Mouse (Mus musculus): ENCODE results near the gene Hist1h1t. TPM values are rescaled to one million over a fixed set of nuclear protein-coding genes. Genes with fewer than 3 reads are reported as not detected.
A peak's percentile ranks its signal among the peaks of the same experiment; 100 is the strongest.
"Not testable (repeated sequence)": the region's sequence is repeated elsewhere in the genome, so short reads cannot be mapped to it uniquely, and the experiment has no call there.

The Hist1h1t gene
- not detected for total RNA-seq (2021)

DNA sequence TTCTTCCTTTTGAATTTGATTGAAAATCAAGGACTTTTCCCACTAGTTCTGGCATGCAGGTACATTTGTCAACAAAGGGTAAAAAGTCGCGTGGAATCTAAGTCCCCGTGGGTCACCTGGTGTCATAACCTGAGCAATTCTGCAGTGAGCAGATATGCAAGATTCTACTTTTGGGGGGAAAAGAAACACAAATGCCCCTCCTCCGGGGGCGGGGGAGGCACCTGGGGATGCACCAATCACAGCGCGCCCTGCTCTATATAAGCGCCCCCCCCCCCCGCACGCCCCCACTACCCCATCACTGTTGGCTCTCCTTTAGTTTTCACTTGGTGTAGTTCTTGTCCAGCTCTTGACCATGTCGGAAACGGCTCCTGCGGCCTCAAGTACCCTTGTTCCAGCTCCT, at the start of gene Hist1h1t:
Gene Hist1h1t, plus strand, starts transcription at position 301 of the 400 bp plus-strand sequence.
- intact Hi-C loops (cut with DNase I) = loop anchor here (5.0 kb wide), 1 partner anchor 1653 kb away; the partner anchor contains the start of genes Hist1h2ag, Hist1h2bj and Hist1h4i
- DNase-seq (ENCODE audit: low spot score) = no peak

DNA sequence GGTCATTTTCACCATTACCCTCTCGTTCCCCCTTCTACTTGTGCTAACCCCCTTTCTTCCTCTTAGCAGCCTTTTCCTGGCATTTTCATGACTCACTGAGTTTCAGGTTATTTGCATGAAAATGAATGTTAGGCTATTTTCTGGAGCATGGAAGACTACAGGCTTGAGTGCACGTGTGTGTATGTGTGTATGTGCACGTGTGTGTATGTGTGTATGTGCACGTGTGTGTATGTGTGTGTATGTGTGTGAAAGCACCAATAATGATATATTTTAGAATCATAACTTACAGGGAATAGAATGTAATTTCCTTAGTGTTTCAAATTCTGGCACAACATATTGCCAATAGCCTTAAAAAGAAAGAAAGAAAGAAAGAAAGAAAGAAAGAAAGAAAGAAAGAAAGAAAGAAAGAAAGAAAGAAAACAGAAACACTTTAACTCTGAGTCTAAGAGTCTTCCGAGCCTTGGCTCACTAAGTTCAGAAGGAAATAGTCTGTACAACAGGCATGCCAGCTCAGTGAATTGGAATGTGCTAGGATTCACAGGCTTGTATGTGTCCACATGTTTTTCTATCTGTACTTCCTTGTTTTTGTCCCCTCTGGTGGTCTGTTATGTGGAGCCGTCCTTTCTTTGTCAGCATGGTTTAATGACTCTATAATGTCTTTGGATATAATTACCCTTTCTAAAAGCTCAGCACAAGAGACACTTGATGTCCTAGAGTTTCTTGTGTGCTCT, 35.8 kb upstream of the Hist1h1t start:
- DNase-seq (ENCODE audit: low spot score) = no peak
- intact Hi-C loops (cut with DNase I) = no loop called here

DNA sequence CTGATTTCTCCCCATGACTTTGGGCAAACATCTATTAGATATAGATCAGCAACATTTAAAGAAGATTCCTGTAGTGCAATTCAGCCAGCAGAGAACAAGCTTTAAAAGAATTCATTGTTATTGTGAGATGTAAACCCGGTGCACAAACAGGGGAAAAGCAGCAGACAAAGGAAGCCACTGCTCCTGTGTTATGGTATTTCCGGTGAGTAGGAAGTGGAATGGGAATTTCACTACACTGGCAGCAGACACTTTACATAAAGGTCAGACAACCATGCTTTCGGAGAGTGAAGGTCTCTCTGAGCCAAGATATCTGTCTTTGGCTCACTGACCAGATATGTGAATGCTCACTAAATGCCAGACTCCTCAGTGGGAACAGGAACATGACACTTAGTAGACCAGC, 33.1 kb upstream of the Hist1h1t start:
- intact Hi-C loops (cut with DNase I) = no loop called here
- DNase-seq (ENCODE audit: low spot score) = no peak

DNA sequence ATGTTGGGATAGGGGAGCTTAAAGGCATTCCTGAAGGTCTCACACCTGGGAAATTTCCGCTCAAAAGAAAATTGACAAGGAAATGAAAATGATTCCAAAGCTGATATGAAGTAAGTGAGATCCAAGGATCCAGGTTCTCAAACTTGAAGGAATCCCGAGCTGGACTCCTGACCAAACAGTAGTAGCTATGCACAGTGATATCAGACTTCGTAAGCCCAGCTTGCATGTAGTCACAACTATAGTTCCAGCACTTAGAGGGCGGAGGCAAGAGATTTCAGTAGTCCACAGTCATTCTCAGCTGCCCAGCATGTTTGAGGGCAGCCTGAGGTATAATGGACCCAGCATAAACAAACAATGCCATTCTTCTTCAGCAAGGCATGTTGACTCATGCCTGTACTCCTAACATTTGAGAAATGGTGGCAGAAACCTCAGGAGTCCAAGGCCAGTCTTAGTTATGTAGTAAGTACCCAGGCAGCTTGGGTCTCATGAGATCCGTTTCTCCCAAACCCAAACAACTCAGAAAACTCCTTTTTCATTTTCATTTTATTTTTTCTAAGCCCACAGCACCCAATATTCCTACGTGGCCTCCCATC, 13.5 kb upstream of the Hist1h1t start:
- intact Hi-C loops (cut with DNase I) = loop anchor here (2.0 to 10.0 kb wide), 6 partner anchors 53 to 1967 kb away; partner anchors contain the start of genes Hist1h1c, Hist1h1e, Hist1h2ah and Hist1h2ai
- DNase-seq (ENCODE audit: low spot score) = no peak

DNA sequence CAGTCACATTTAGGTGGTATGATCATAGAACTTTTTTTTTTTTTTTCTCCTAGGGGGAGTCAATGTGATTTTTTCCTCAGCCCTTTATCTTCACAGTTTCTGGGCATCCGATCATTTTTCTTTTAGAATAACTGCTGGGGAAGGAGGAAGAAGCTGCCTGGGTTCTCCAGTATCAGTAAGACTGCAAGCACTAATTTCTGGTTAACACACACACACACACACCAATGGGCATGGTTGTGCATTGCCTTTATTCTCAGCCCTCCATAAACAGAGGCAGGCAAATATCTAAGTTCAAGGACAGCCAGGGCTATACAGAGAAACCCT, 13.0 kb upstream of the Hist1h1t start:
- intact Hi-C loops (cut with DNase I) = loop anchor here (2.0 to 10.0 kb wide), 6 partner anchors 52 to 1968 kb away; partner anchors contain the start of genes Hist1h1c, Hist1h1e, Hist1h2ah and Hist1h2ai
- no peak for DNase-seq (ENCODE audit: low spot score)

DNA sequence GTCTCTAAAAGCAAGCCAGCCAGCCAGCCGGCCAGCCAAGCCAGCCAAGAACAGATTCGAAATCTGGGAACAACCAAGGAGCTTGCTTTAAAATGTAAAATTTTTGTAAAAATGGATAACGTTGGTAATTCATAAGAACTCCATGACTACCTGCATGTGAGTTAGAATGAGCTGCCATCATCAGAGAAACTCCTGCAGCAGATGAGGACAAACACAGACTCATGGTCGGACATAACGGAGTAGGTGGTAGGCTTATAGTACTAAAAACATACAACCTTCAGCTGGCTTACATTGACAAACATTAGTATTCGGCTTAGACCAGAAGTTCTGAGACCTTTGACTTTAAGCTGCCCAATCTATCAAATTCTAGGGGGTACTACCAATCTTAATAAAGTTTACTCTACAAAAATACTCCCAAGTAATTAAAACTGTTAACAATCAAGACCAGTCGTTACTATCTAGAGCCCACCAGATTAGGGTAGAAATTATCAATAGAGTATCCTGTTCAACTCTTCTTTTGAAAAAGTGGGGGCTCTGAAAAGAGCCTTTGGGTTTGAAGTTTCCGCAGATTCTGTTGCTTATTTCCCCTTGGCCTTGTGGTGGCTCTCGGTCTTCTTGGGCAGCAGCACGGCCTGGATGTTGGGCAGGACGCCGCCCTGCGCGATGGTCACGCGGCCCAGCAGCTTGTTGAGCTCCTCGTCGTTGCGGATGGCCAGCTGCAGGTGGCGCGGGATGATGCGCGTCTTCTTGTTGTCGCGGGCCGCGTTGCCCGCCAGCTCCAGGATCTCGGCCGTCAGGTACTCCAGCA, 12.5 kb upstream of the Hist1h1t start:
- not testable (repeated sequence) for DNase-seq (ENCODE audit: low spot score)

DNA sequence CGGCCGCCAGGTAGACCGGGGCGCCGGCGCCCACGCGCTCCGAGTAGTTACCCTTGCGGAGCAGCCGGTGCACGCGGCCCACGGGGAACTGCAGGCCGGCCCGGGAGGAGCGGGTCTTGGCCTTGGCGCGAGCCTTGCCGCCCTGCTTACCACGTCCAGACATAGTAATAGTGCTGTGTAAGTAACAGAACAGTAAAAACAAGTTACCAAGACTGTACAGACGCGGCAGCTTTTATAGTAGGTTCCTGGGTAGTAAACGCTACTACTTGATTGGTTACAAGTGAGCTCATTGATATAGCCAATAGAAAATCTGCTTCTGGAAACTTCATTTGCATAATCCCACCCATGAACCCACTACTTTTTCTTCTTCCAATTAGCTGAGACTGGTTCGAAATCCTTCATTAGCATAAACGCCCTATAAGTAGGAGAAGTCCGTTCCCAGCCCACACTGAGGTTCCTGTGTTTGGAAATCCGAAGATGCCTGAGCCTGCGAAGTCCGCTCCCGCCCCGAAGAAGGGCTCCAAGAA, 11.8 kb upstream of the Hist1h1t start, which contains the start of the genes Hist1h2ac and Hist1h2bc:
Gene Hist1h2ac, minus strand, starts transcription at position 194 of the 527 bp plus-strand sequence.
Gene Hist1h2bc, plus strand, starts transcription at position 445 of the 527 bp plus-strand sequence.
- intact Hi-C loops (cut with DNase I) = loop anchor here (2.0 to 10.0 kb wide), 6 partner anchors 51 to 1969 kb away; partner anchors contain the start of genes Hist1h1c, Hist1h1e, Hist1h2ah and Hist1h2ai

More for the DNA sequence above, 12.5 kb upstream of the Hist1h1t start:
- intact Hi-C loops (cut with DNase I) = loop anchor here (2.0 to 10.0 kb wide), 6 partner anchors 52 to 1968 kb away; partner anchors contain the start of genes Hist1h1c, Hist1h1e, Hist1h2ah and Hist1h2ai

DNA sequence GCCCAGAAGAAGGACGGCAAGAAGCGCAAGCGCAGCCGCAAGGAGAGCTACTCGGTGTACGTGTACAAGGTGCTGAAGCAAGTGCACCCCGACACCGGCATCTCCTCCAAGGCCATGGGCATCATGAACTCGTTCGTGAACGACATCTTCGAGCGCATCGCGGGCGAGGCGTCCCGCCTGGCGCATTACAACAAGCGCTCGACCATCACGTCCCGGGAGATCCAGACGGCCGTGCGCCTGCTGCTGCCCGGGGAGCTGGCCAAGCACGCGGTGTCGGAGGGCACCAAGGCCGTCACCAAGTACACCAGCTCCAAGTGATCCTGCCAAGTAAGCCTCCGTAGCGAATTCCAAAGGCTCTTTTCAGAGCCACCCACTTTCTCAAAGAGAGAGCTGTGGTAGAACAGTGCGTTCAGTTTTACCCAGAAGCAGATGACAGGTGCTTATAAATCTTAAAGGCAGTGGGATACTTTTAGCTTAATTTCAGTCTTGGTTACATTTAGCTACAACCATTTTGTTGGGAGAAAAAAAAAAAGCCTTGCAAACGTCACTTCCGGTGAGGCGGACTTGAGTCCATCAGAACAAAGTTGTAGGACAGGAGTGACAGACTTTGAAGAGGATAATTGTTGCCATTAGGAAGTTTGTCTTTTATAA, 11.2 kb upstream of the Hist1h1t start:
- peak; percentile 2 for DNase-seq (ENCODE audit: low spot score)
- intact Hi-C loops (cut with DNase I) = loop anchor here (5.0 to 10.0 kb wide), 5 partner anchors 50 to 1970 kb away; partner anchors contain the start of genes Hist1h1c, Hist1h2ah, Hist1h2ai and Hist1h2ak

More for the DNA sequence above, 11.8 kb upstream of the Hist1h1t start, which contains the start of the genes Hist1h2ac and Hist1h2bc:
- DNase-seq (ENCODE audit: low spot score) = peak; percentile 74

DNA sequence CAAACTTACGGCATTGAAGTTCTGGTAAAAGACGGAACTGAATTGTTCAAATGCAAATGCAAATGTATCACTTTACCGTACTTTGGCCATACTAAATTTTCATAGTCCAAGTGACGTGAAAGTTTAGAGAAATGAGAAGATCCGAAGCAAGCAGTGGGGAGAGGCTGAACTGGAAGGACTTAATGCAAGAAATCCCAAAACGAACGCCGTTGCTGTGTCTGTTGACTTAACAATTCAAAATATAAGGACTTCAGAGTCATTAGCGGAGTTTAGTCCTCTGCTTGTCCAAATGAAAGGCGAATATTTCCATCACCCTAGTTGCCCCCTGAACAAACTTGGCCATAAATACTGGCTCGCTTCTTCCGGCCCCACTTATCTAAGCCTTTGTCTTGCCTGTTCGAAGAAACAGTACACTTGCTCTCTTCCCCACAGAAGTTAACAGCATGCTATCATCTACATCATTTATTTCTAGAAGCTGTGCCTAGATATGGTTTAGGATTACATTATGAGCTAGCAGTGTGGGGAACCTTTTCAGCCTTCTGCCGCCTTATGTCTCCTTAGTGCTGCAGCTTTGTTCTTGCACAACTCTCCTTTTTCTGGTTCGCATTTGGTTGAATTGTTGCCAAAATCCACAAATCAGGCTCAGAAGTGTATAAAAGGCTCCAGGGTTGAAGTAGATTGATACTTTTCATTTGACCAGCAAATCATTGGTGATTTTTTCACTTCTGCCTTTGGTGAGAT, 10.3 kb upstream of the Hist1h1t start:
- no peak for DNase-seq (ENCODE audit: low spot score)

DNA sequence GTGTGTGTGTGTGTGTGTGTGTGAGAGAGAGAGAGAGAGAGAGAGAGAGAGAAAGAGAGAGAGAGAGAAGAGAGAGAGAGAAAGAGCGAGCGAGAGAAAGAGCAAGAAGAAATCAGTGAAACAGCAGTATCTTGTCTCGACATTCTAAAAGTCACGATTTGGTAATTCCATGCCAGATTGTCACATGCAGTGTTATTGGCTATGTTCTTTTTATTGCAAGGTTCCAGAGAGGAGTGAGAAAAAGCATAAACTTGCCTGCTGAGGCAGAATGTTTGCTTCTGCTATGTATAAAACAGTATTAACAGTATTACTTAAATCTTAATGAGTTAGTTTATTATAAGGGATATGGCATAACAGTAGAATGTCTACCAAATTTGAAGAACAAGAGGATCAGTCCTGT, 9.6 kb upstream of the Hist1h1t start:
- intact Hi-C loops (cut with DNase I) = loop anchor here (1.0 to 10.0 kb wide), 6 partner anchors 10 to 1971 kb away; partner anchors contain the start of genes Hist1h1c, Hist1h2ai, Hist1h2ak and Hist1h2bl
- DNase-seq (ENCODE audit: low spot score) = no peak

More for the DNA sequence above, 10.3 kb upstream of the Hist1h1t start:
- intact Hi-C loops (cut with DNase I) = loop anchor here (5.0 to 10.0 kb wide), 5 partner anchors 50 to 1970 kb away; partner anchors contain the start of genes Hist1h1c, Hist1h2ai, Hist1h2ak and Hist1h2bl

DNA sequence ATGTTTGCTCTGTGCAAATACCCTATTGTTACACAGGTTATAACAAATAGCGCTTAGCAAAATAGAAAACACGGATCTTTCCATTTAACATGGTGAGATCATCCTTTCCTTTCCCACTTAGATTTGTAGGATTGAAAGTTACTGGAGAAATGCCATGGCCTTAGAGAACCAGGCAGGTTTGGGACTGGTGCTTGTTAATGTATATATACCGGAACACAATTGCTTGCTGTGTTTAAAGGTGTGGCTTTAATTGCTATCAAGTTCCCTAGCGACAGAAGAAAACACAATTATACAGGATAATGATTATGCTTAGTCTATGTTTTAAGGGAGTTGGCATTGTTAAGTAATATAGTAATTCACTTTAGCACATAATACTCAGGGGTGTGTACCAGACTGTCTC, 8.4 kb upstream of the Hist1h1t start:
- intact Hi-C loops (cut with DNase I) = loop anchor here (5.0 to 10.0 kb wide), 5 partner anchors 48 to 1972 kb away; partner anchors contain the start of genes Hist1h1c, Hist1h2ai, Hist1h2ak and Hist1h2bl
- DNase-seq (ENCODE audit: low spot score) = no peak

DNA sequence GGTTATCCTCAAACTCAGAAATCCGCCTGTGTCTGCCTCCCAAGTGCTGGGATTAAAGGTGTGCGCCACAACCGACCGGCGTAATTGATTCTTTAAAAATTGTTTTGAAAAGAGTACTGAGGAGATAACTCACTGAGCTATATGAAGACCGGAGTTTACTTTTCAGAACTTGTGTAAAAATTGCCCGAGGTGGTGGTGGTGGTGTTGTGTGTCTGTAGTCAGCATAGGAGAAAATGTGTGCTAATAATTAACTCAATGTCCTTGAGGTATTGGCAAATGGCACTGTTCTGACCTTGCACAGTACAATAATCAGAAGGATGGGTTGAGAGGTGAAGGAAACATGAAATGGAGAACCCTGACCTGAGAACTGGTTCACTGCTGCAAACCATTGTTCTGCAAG, 7.7 kb upstream of the Hist1h1t start:
- DNase-seq (ENCODE audit: low spot score) = no peak
- intact Hi-C loops (cut with DNase I) = loop anchor here (5.0 to 10.0 kb wide), 5 partner anchors 47 to 1973 kb away; partner anchors contain the start of genes Hist1h1c, Hist1h2ai, Hist1h2ak and Hist1h2bl

DNA sequence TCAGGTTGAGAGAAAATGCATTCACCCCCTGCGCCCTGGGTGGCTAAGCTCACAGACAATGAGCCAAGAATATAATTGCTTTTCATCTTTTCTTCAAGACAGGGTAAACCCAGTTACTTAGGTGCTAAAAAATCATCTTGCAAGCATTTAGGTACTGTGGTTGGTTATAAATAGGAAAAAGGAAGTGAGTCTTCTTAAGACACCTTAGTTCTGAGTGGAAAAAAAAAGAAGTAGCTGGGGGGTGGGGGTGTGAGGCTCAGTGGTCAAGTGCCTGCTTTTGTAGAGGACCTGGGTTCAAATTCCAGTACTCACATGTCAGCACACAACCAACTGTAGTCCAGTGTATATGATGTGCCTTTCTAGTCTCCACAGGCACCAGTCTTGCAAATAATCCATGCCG, 6.7 kb upstream of the Hist1h1t start:
- DNase-seq (ENCODE audit: low spot score) = no peak
- intact Hi-C loops (cut with DNase I) = loop anchor here (5.0 to 10.0 kb wide), 5 partner anchors 46 to 1974 kb away; partner anchors contain the start of genes Hist1h1c, Hist1h2ai, Hist1h2ak and Hist1h2bl

DNA sequence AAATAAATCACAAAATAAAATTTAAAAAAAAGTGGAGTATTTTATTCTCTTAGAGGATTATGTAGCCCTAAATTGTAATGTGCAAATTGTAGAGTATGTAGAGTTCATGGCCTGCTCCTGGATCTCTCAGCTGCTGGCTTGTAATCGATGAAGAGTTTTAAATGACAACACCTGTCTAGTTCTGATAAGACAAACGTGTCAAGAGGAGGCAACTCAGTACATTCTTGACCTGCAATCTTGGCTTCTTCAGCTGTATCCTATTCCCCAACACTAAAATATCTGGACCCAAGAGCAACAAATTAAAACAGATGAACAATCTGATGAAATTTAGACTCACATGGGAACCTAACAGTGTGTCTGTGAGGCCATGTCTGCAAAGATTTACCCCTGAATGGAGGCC, 6.2 kb upstream of the Hist1h1t start:
- DNase-seq (ENCODE audit: low spot score) = no peak
- intact Hi-C loops (cut with DNase I) = loop anchor here (5.0 to 10.0 kb wide), 5 partner anchors 45 to 1975 kb away; partner anchors contain the start of genes Hist1h1c, Hist1h2ai, Hist1h2ak and Hist1h2bl

DNA sequence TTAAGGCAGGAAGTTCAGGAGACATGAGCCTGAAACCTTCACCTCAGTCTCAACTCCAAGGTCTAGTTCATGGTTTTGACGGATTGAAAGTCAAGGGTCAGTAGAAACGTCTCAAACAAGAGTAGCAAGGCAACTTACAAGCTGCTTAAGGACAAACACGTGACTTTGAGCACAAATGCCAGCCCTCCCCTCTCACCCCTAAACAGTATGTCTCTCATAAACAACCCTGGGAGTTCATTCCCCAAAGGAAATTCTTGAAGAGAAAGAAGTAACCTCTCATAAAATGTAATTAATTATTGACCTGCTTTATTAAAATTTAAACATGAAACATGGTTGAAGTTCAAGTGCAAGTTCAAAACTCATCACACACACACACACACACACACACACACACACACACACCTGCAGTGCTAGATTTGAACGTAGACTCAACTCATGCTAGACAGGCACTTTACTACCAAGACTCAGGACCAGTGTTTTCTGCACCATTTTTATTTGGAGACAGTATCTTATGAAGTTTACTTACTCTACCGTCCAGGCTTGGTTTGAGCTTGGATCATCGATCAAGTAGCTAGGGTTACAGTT, 1.7 kb upstream of the Hist1h1t start:
- intact Hi-C loops (cut with DNase I) = no loop called here
- no peak for DNase-seq (ENCODE audit: low spot score)

DNA sequence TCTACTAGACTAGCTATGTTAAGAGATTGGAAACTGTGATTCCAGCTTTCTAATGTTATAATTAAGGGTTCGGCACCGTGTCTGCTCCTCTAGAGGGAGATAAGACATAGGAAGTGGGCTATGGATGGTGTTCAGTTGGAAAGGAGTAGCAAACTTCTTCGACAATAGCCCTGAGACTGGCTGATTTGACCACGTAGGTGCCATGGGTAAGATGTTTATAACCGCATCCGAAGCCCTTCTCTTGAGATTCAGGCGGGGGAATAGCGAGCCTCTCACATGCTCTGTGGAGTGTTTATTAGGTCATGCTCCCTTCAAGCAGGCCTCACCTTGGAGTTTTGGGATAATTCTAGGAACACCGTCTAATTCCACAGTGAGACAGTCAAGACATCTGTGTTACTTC, 658 bp upstream of the Hist1h1t start:
- intact Hi-C loops (cut with DNase I) = loop anchor here (5.0 kb wide), 1 partner anchor 1653 kb away; the partner anchor contains the start of genes Hist1h2ag, Hist1h2bj and Hist1h4i
- no peak for DNase-seq (ENCODE audit: low spot score)

DNA sequence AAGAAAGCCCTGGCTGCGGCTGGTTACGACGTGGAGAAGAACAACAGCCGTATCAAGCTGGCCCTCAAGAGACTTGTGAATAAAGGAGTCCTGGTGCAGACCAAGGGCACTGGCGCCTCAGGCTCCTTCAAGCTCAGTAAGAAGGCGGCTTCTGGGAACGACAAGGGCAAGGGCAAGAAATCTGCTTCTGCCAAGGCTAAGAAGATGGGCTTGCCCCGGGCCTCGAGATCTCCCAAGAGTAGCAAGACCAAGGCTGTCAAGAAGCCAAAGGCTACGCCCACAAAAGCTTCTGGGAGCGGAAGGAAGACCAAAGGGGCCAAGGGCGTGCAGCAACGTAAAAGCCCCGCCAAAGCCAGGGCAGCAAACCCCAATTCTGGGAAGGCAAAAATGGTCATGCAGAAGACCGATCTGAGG, 454 bp downstream of the Hist1h1t start:
- intact Hi-C loops (cut with DNase I) = loop anchor here (1.0 to 5.0 kb wide), 2 partner anchors 10 to 1654 kb away; partner anchors contain the start of genes Hist1h2ag, Hist1h2bj and Hist1h4i
- DNase-seq (ENCODE audit: low spot score) = no peak

Data from heart, postnatal 25 days (tissue).